Mouse (Mus musculus): ENCODE measurements around the gene Rev1. TPM values are rescaled to one million over a fixed set of nuclear protein-coding genes. Genes with fewer than 3 reads are reported as not detected.
A peak's percentile ranks its signal among the peaks of the same experiment; 100 is the strongest.

Gene Rev1
- 25.9 and 27.9 TPM in 2 replicates for polyA plus RNA-seq (2014; fragmentation: Nextera tagmentation; extraction: Ambion mirVana)

DNA sequence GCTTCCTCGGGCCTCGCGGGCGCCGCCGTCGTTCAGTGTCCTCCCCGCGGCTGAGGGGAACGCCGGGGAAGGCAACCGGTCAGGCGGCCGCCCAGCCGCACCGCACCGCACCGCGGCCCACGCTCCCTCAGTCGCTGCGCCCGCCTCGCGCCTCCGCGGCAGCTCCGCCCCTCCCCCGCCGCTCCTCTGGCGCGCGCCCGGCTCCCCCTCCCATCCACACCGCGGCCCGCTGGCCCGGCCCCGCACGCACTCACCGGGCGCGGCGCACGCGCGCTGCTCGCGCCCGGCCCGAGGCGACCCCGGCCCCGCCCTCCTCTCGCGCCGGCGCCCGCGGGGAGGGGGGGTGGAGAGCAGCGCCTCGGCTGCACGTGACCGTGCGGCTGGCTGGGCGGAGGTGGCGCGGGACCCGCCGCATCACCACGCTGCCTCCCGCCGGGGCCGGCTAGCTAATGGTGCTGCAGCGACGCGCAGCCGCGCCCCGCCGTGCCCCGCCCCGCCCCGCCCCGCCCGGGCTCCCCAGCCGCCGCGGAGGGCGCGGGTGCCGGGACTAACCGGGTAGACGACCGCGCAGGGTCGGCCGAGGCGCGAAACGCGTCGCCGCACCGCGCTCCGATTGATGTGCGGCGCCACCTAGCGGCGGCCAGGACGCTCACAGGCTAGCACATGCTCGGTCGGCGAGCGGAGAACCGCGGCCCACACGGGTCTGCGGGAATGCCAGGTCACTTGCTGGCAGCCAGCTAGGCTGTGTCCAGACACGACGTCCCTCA is at the start of gene Rev1:
TSS of gene Rev1 (minus strand) at position 301 of the 767 bp plus-strand sequence.
- H3K4me2 ChIP-seq (ENCODE audit: low read length): peak within 1 kb of the TSS; percentile 91
- peak within 1 kb of the TSS; percentile 87 for H3K4me3 ChIP-seq (ENCODE audit: low read depth, low read length)
- H3K27ac ChIP-seq (ENCODE audit: low read depth): peak within 1 kb of the TSS; percentile 83
- no peaks in the 10 kb centered on the region for H3K9me3 ChIP-seq (ENCODE audit: control insufficient read depth, low read length)
- peak; percentile 90 for DNase-seq (ENCODE audit: low spot score)
- peak within 1 kb of the TSS; percentile 85 for H3K9ac ChIP-seq (ENCODE audit: low read length)
- no peaks in the 10 kb centered on the region for H3K36me3 ChIP-seq (ENCODE audit: control insufficient read depth, insufficient read depth, low read length)
- no peaks in the 10 kb centered on the region for H3K27me3 ChIP-seq (replicated peaks; ENCODE audit: control insufficient read depth, insufficient read depth, low read length)
- peaks cover 11% of the 10 kb centered on the region; the same call in 1 of the 2 replicates for H3K4me1 ChIP-seq (replicated peaks; ENCODE audit: control insufficient read depth, insufficient read depth, low read length)
- peak; percentile 94 for ATAC-seq (replicated peaks; ENCODE audit: low FRiP score, low TSS enrichment, low read depth)
- under 1% methylated on average over 88 of the region's 122 CpGs for WGBS

DNA sequence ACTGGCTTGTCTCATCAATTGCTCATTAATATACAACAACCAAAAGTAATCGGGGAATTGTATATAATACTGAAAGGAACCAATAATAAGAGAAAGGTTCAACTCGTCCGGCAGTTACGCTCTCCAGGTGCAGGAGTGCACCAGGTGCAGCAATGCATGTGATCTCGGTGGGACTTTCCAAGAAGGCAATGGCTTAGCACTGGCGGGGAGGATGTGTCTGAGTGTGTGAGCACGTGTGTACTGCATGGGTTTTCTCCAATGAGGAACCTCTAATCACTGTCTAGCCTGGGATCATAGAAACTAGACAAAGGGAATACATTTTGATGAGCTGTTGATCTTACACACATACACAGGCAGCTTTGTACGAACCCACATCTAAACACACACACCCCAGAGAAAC is 49.3 kb upstream of the Rev1 start:
- 89% methylated on average over 8 of the region's 8 CpGs for WGBS
- no peak overlapping the region for H3K9ac ChIP-seq (ENCODE audit: low read length)
- no peaks in the 10 kb centered on the region for H3K4me1 ChIP-seq (replicated peaks; ENCODE audit: control insufficient read depth, insufficient read depth, low read length)
- no peaks in the 10 kb centered on the region for H3K9me3 ChIP-seq (ENCODE audit: control insufficient read depth, low read length)
- no peak overlapping the region for H3K27ac ChIP-seq (ENCODE audit: low read depth)
- ATAC-seq (replicated peaks; ENCODE audit: low FRiP score, low TSS enrichment, low read depth): no peak
- no peak for DNase-seq (ENCODE audit: low spot score)
- H3K4me3 ChIP-seq (ENCODE audit: low read depth, low read length): no peak overlapping the region
- peaks cover 33% of the 10 kb centered on the region; the same call in 1 of the 2 replicates for H3K36me3 ChIP-seq (ENCODE audit: control insufficient read depth, insufficient read depth, low read length)
- H3K27me3 ChIP-seq (replicated peaks; ENCODE audit: control insufficient read depth, insufficient read depth, low read length): no peaks in the 10 kb centered on the region
- H3K4me2 ChIP-seq (ENCODE audit: low read length): no peak overlapping the region

DNA sequence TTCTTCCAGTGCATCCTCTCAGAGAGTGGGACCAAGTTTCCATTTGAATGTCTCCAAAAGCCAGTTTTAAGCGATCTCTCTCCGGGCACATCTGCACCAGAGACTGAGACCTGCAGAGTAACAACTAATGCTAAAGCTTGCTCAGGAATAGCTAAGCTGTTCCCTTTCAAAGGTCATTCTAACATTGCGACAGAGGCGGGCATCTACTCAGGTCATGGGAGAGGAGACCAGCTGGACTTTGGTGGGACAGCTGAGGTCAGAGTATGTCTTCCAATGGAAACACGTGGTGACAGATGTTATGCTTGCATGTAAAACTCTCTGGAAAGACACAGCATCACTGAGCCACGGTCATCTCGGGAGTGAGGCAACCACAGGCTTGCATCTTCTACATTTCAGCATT is 46.5 kb upstream of the Rev1 start:
- Histone ChIP-seq H3K9ac (ENCODE audit: low read length) (no peak overlapping the region), H3K36me3 (ENCODE audit: control insufficient read depth, insufficient read depth, low read length) (peaks cover 15% of the 10 kb centered on the region; the same call in 1 of the 2 replicates), H3K4me3 (ENCODE audit: low read depth, low read length) (no peak overlapping the region), H3K4me2 (ENCODE audit: low read length) (no peak overlapping the region), H3K27me3 (replicated peaks; ENCODE audit: control insufficient read depth, insufficient read depth, low read length) (no peaks in the 10 kb centered on the region), H3K27ac (ENCODE audit: low read depth) (no peak overlapping the region), H3K4me1 (replicated peaks; ENCODE audit: control insufficient read depth, insufficient read depth, low read length) (no peaks in the 10 kb centered on the region), H3K9me3 (ENCODE audit: control insufficient read depth, low read length) (no peaks in the 10 kb centered on the region)
- ATAC-seq (replicated peaks; ENCODE audit: low FRiP score, low TSS enrichment, low read depth) (no peak), DNase-seq (ENCODE audit: low spot score) (no peak)
- 92% methylated on average over 7 of the region's 7 CpGs for WGBS

DNA sequence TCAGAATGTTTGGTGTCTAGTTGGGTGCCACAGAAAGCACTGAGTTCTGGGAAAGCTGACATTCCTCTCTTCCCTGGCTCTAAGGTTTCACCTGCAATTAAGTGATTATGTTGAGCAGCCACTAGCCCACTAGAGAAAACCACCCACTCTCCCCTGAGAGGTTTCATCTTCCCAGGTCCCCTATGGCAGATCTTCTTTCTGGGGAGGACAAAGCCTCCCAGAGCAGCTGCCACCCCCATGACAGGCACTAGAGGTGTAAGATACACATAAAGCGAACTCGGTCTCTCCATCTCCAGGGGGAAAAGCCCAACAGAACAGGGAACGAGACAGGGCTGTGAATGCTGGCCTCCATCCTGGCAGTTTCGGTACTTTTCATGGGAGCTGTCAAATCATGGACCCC is 42.3 kb upstream of the Rev1 start:
- H3K4me2 ChIP-seq (ENCODE audit: low read length): no peak overlapping the region
- no peak overlapping the region for H3K9ac ChIP-seq (ENCODE audit: low read length)
- H3K36me3 ChIP-seq (ENCODE audit: control insufficient read depth, insufficient read depth, low read length): no peaks in the 10 kb centered on the region
- ATAC-seq (replicated peaks; ENCODE audit: low FRiP score, low TSS enrichment, low read depth): no peak
- DNase-seq (ENCODE audit: low spot score): no peak
- no peaks in the 10 kb centered on the region for H3K9me3 ChIP-seq (ENCODE audit: control insufficient read depth, low read length)
- H3K27ac ChIP-seq (ENCODE audit: low read depth): no peak overlapping the region
- whole genome bisulfite sequencing: 90% methylated on average over 4 of the region's 4 CpGs
- no peaks in the 10 kb centered on the region for H3K27me3 ChIP-seq (replicated peaks; ENCODE audit: control insufficient read depth, insufficient read depth, low read length)
- H3K4me3 ChIP-seq (ENCODE audit: low read depth, low read length): no peak overlapping the region
- no peaks in the 10 kb centered on the region for H3K4me1 ChIP-seq (replicated peaks; ENCODE audit: control insufficient read depth, insufficient read depth, low read length)

DNA sequence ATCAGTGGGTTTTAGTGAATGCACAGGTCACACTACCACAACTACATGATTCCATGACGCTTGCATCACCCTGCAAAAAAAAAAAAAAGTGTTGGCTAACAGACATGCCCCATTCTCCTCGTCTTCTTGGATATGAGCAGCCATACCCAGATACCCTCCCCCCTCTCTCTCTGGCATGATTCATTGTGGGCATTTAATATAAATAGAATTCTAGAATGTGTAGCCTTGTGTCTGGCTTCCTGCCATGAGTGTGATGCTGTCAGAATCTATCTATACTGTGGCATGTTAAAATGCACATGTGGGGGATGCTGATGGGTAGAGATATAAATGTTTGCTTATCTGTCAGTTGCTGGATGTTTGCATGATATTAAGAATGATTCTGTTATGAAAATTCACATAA is 36.1 kb upstream of the Rev1 start:
- WGBS: 52% methylated on average over 2 of the region's 2 CpGs

DNA sequence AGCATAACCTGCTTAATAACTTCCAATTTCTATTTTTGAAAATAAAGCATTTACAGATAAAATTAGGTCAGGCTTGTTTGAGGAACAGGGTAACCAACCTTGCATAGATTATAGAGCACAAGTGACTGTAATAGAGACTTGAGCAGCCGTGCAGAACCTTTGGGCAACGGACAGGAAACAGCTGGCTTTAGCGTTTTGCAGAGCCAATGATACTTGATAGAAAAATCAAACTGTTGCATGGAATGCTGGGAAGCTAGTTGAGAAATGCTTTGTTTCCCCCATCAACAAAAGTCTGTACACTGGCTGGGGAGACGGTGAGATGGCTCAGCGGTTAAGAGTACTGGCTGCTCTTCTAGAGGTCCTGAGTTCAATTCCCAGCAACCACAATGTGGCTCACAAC is 20.5 kb upstream of the Rev1 start:
- Histone ChIP-seq H3K36me3 (ENCODE audit: control insufficient read depth, insufficient read depth, low read length) (no peaks in the 10 kb centered on the region), H3K4me3 (ENCODE audit: low read depth, low read length) (no peak overlapping the region), H3K9ac (ENCODE audit: low read length) (no peak overlapping the region), H3K9me3 (ENCODE audit: control insufficient read depth, low read length) (no peaks in the 10 kb centered on the region), H3K27ac (ENCODE audit: low read depth) (no peak overlapping the region), H3K4me1 (replicated peaks; ENCODE audit: control insufficient read depth, insufficient read depth, low read length) (no peaks in the 10 kb centered on the region), H3K27me3 (replicated peaks; ENCODE audit: control insufficient read depth, insufficient read depth, low read length) (no peaks in the 10 kb centered on the region), H3K4me2 (ENCODE audit: low read length) (no peak overlapping the region)
- 83% methylated on average over 5 of the region's 5 CpGs for WGBS
- no peak for DNase-seq (ENCODE audit: low spot score)
- ATAC-seq (replicated peaks; ENCODE audit: low FRiP score, low TSS enrichment, low read depth): no peak

More for the DNA sequence above, 36.1 kb upstream of the Rev1 start:
- H3K27me3 ChIP-seq (replicated peaks; ENCODE audit: control insufficient read depth, insufficient read depth, low read length): no peaks in the 10 kb centered on the region
- no peak overlapping the region for H3K27ac ChIP-seq (ENCODE audit: low read depth)
- H3K9ac ChIP-seq (ENCODE audit: low read length): no peak overlapping the region
- no peak for ATAC-seq (replicated peaks; ENCODE audit: low FRiP score, low TSS enrichment, low read depth)
- no peak overlapping the region for H3K4me3 ChIP-seq (ENCODE audit: low read depth, low read length)
- H3K36me3 ChIP-seq (ENCODE audit: control insufficient read depth, insufficient read depth, low read length): no peaks in the 10 kb centered on the region
- DNase-seq (ENCODE audit: low spot score): no peak
- no peaks in the 10 kb centered on the region for H3K4me1 ChIP-seq (replicated peaks; ENCODE audit: control insufficient read depth, insufficient read depth, low read length)
- H3K4me2 ChIP-seq (ENCODE audit: low read length): no peak overlapping the region
- H3K9me3 ChIP-seq (ENCODE audit: control insufficient read depth, low read length): no peaks in the 10 kb centered on the region

DNA sequence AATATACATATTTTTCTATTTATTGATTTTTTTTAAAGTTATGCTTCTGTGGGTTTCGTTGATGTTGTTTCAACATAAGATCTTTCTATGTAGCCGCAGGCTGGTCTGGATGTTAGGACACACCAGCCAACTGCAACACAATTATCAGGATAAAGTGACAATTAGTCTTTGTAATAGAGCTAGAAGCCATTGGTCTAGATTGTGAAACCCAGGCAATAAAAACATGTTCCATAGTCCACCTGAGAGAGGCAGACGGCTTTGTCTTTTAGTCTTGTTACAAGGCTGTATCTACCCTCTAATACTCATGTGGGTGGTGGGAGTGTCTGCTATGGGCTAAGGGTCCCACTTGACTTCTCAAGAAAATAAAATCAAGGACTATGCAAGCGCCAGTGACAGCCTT is 16.4 kb upstream of the Rev1 start:
- DNase-seq (ENCODE audit: low spot score) (no peak), ATAC-seq (replicated peaks; ENCODE audit: low FRiP score, low TSS enrichment, low read depth) (no peak)
- Histone ChIP-seq H3K4me2 (ENCODE audit: low read length) (no peak overlapping the region), H3K27ac (ENCODE audit: low read depth) (no peak overlapping the region), H3K36me3 (ENCODE audit: control insufficient read depth, insufficient read depth, low read length) (no peaks in the 10 kb centered on the region), H3K9ac (ENCODE audit: low read length) (no peak overlapping the region), H3K4me1 (replicated peaks; ENCODE audit: control insufficient read depth, insufficient read depth, low read length) (no peaks in the 10 kb centered on the region), H3K9me3 (ENCODE audit: control insufficient read depth, low read length) (no peaks in the 10 kb centered on the region), H3K4me3 (ENCODE audit: low read depth, low read length) (no peak overlapping the region), H3K27me3 (replicated peaks; ENCODE audit: control insufficient read depth, insufficient read depth, low read length) (no peaks in the 10 kb centered on the region)
- WGBS: 91% methylated on average over 4 of the region's 4 CpGs

DNA sequence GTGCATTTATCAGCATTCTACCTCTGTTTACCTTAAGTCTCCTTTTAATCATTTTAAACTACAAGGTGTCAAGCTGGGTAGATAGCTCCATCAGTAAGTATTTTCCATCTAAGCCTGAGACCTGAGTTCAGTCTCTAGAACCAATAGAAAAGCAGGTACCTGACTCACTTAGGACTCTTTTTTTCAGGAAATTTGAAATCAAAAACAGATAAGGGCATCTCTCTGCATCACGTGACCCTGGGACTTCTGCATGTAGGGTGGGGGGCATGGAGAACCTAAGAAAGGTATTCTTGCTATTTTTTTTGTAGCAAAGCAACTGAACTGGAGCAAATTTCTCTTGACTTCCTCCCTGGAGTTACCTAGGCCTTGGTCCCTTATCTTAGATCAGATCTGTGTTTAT is 11.8 kb upstream of the Rev1 start:
- Histone ChIP-seq H3K27ac (ENCODE audit: low read depth) (no peak overlapping the region), H3K36me3 (ENCODE audit: control insufficient read depth, insufficient read depth, low read length) (no peaks in the 10 kb centered on the region), H3K4me3 (ENCODE audit: low read depth, low read length) (no peak overlapping the region), H3K9me3 (ENCODE audit: control insufficient read depth, low read length) (no peaks in the 10 kb centered on the region), H3K9ac (ENCODE audit: low read length) (no peak overlapping the region), H3K4me2 (ENCODE audit: low read length) (no peak overlapping the region), H3K27me3 (replicated peaks; ENCODE audit: control insufficient read depth, insufficient read depth, low read length) (no peaks in the 10 kb centered on the region), H3K4me1 (replicated peaks; ENCODE audit: control insufficient read depth, insufficient read depth, low read length) (no peaks in the 10 kb centered on the region)
- 85% methylated on average over 1 of the region's 1 CpGs for WGBS
- no peak for DNase-seq (ENCODE audit: low spot score)
- no peak for ATAC-seq (replicated peaks; ENCODE audit: low FRiP score, low TSS enrichment, low read depth)

DNA sequence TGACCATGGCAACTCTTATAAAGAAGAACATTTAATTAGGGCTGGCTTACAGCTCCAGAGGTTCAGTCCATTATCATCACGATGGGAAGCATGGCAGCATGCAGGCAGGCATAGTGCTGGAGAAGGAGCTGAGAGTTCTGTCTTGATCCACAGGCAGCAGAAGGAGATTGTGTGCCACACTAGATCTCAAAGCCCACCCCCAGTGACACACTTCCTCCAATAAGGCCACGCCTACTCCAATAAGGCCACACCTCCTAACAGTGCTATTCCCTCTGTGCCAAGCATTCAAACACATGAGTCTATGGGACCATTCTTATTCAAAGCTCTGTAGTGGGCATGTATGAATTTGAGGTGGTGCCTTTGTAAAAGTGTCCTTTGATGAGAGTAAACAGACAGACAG is 11.3 kb upstream of the Rev1 start:
- no peaks in the 10 kb centered on the region for H3K9me3 ChIP-seq (ENCODE audit: control insufficient read depth, low read length)
- no peak overlapping the region for H3K4me2 ChIP-seq (ENCODE audit: low read length)
- H3K4me1 ChIP-seq (replicated peaks; ENCODE audit: control insufficient read depth, insufficient read depth, low read length): no peaks in the 10 kb centered on the region
- no peaks in the 10 kb centered on the region for H3K27me3 ChIP-seq (replicated peaks; ENCODE audit: control insufficient read depth, insufficient read depth, low read length)
- no peak overlapping the region for H3K4me3 ChIP-seq (ENCODE audit: low read depth, low read length)
- no peak overlapping the region for H3K27ac ChIP-seq (ENCODE audit: low read depth)
- ATAC-seq (replicated peaks; ENCODE audit: low FRiP score, low TSS enrichment, low read depth) (no peak), DNase-seq (ENCODE audit: low spot score) (no peak)
- no peaks in the 10 kb centered on the region for H3K36me3 ChIP-seq (ENCODE audit: control insufficient read depth, insufficient read depth, low read length)
- WGBS: 79% methylated on average over 2 of the region's 2 CpGs
- no peak overlapping the region for H3K9ac ChIP-seq (ENCODE audit: low read length)

Data from intestine, embryonic 14.5 days (tissue).